Mouse (Mus musculus): ENCODE measurements around the gene Zfp160.

- TF ChIP-seq MXI1 (IDR thresholded peaks at IDR 0.05; ENCODE audit: low read depth, low read length): no peak
- no peak for TF ChIP-seq CHD2 (IDR thresholded peaks at IDR 0.05; ENCODE audit: low read length)
- TF ChIP-seq HCFC1 (IDR thresholded peaks at IDR 0.05; ENCODE audit: low read depth, low read length): no peak
These were observed 42.2 kb downstream of the Zfp160 start for GRCm38 (mm10) chr17:21050901-21051300.
